Comparison of ENCODE assay signal across 15 mouse cellular contexts in the genomic region with DNA sequence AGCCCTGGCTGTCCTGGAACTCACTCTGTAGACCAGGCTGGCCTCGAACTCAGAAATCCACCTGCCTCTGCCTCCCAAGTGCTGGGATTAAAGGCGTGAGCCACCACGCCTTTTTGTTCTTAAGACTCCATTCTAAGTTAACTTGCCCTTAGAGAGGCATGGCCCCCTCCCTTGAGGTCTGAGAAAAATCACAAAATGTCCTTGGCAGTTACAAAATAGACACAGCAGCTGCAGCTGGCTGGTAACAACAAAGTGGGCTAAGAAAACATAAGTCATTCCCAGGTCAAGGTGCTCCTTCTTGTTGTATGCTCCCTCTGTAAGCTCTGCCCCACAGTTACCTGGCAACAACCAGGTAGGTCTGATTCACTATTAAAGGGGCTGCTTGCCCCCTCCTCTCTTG. TPM values are rescaled to one million over a fixed set of nuclear protein-coding genes. Genes with fewer than 3 reads are reported as not detected.
"Had no signal": no experiment of that assay in that cellular context is flagged by ENCODE, and none has a peak within 500 bp of the region (broad histone marks: within the 10 kb centered on the region; RNA-seq: fewer than 3 reads in every experiment).

No protein-coding gene starts in this region.

RNA-seq across cellular contexts. Expression of a gene that starts 14.3 kb away (rescaled TPM):
- total RNA-seq: heart, postnatal 25 days; heart, postnatal 36 days; hindbrain, postnatal 0 days had no signal
- polyA plus RNA-seq: heart, embryonic 10.5 days; heart, embryonic 11.5 days; heart, embryonic 12.5 days; heart, embryonic 13.5 days; heart, embryonic 14.5 days; heart, postnatal 0 days; hindbrain, embryonic 10.5 days; hindbrain, embryonic 12.5 days; hindbrain, embryonic 14.5 days; hindbrain, embryonic 15.5 days; hindbrain, postnatal 0 days; kidney, embryonic 14.5 days had no signal

RNA-seq across cellular contexts. Expression of a gene that starts 40.5 kb away (rescaled TPM):
- polyA plus RNA-seq: inflammation-experienced regulatory T-cells, adult 6 months had no signal
